Mouse (Mus musculus) stomach, postnatal 0 days (tissue): ENCODE results near the gene Cntd1. TPM values are rescaled to one million over a fixed set of nuclear protein-coding genes. Genes with fewer than 3 reads are reported as not detected.
"Not testable (repeated sequence)": the region's sequence is repeated elsewhere in the genome, so short reads cannot be mapped to it uniquely, and the experiment has no call there.

Experiments used
- ATAC-seq: fragments of 200-750 bp; cut with Nextera tagmentation; 2 replicates; pipeline ENCODE4 v1.8.0; 2017; ENCODE audit not compliant: low FRiP score, low TSS enrichment
- DNase-seq: peaks from one replicate; pipeline ENCODE4 v3.0.0-alpha.2; 2016; ENCODE audit warnings: low spot score
- H3K27ac ChIP-seq: fragments of 300-500 bp; sonication (generic); replicated peaks from 2 replicates; pipeline ENCODE4 v1.5.1; 2014; ENCODE audit warnings: mild to moderate bottlenecking, control low read depth
- H3K27me3 ChIP-seq: fragments of 300-500 bp; sonication (generic); 2 replicates; pipeline ENCODE4 v1.6.1; 2014; ENCODE audit warnings: low read length; ENCODE audit not compliant: control insufficient read depth, insufficient read depth
- H3K36me3 ChIP-seq: fragments of 300-500 bp; sonication (generic); 2 replicates; pipeline ENCODE4 v1.6.1; 2014; ENCODE audit warnings: low read length, mixed read lengths; ENCODE audit not compliant: control insufficient read depth, insufficient read depth
- H3K4me1 ChIP-seq: fragments of 300-500 bp; sonication (generic); replicated peaks from 2 replicates; pipeline ENCODE4 v1.6.1; 2014; ENCODE audit warnings: antibody characterized with exemption; ENCODE audit not compliant: control insufficient read depth, insufficient read depth
- H3K4me2 ChIP-seq: fragments of 300-500 bp; sonication (generic); replicated peaks from 2 replicates; pipeline ENCODE4 v1.6.1; 2014; ENCODE audit warnings: low read depth, mild to moderate bottlenecking, control low read depth, moderate library complexity
- H3K4me3 ChIP-seq: fragments of 300-500 bp; sonication (generic); 2 replicates; pipeline ENCODE4 v1.5.1; 2014; ENCODE audit warnings: low read depth, low read length, control low read depth
- H3K9ac ChIP-seq: fragments of 300-500 bp; sonication (generic); 2 replicates; pipeline ENCODE4 v1.6.1; 2014; ENCODE audit warnings: mild to moderate bottlenecking, low read length, control low read depth, mixed read lengths
- H3K9me3 ChIP-seq: fragments of 300-500 bp; sonication (generic); 2 replicates; pipeline ENCODE4 v1.6.1; 2016; ENCODE audit warnings: low read length; ENCODE audit not compliant: control insufficient read depth
- CTCF ChIP-seq: IDR thresholded peaks from 2 replicates; pipeline ENCODE4 v1.5.1; 2016; ENCODE audit warnings: antibody characterized with exemption, low read depth, mild to moderate bottlenecking, moderate library complexity
- EP300 ChIP-seq: optimal IDR thresholded peaks from 2 replicates; pipeline ENCODE3; 2016; ENCODE audit warnings: antibody characterized with exemption
- WGBS: fragments of 180-500 bp; shearing (Covaris S2); extraction: QIAGEN DNeasy Blood & Tissue Kit; methylation state at CpG from one replicate; pipeline ENCODE4 v1.1.7; 2014; 5-methylcytosine and 5-hydroxymethylcytosine counted together
- polyA plus RNA-seq: library from polyadenylated mRNA; unstranded; fragments of >200 nt; fragmentation: Nextera tagmentation; extraction: Ambion mirVana; gene quantifications from 2 replicates; pipeline ENCODE4 v1.2.1, GENCODE M21; 2015

Cntd1 gene
- polyA plus RNA-seq, 1 experiment from 2014 or later: 0.33 TPM

DNA sequence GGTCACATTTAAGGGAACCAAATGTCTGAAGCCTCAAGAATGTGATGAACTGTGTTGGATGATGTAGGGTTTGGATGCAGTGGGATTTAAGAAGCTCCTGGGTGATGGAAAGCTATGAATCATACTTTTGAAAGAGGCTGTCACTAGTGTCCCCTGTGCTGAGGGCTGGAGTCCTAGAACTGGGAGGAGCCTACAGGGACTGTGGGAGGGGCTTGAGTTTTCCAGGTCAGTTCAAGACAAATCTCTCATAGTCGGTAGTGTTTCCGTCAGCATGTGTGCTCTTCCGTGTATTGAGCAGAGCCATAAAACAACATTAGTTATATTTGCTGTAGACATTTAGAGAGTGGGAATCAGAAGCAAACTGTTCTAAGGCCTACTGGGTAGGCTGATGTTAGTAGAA is 48.5 kb downstream of the Cntd1 start:
- ATAC-seq (no peak), DNase-seq (no peak)
- Histone ChIP-seq H3K4me1 (no peaks in the 10 kb centered on the region), H3K9ac (no peak overlapping the region), H3K27me3 (no peaks in the 10 kb centered on the region), H3K27ac (no peak overlapping the region), H3K9me3 (no peaks in the 10 kb centered on the region), H3K4me3 (no peak overlapping the region), H3K36me3 (peaks cover 8% of the 10 kb centered on the region; the same call in 1 of the 2 replicates), H3K4me2 (no peak overlapping the region)
- WGBS: 30% methylated on average over 3 of the region's 3 CpGs
- TF ChIP-seq CTCF: no peak
- TF ChIP-seq EP300: no peak

DNA sequence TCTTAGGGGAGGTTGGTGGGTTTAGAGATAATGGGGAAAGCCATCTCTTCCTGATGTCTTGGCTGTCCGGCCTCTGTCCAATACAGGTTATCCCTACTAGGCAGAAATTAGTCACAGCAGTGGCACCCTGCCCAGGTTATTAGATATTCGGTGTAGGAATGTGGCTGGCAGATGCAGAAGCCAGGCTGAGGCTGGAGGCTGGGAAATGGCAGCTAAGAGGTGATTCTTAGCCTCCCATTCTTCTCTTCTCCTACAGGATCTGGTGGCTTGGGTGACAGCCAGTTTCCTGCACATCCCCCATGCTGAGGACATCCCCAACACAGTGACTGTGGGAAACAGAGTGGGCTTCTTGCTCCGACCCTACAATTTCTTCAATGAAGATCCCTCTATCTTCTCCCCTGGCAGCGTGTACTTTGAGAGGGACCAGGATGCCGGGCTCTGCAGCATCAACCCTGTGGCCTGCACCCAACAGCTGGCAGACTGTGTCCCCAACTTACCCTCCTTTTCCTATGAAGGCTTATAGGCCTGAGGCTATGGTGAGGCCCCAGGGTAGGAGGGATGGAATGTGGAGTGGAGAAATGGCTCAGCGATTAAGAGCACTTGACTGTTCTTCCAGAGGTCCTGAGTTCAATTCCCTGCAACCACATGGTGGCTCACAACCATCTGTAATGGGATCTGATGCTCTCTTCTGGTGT is 50.3 kb downstream of the Cntd1 start:
- Histone ChIP-seq H3K9ac (no peak overlapping the region), H3K4me3 (no peak overlapping the region), H3K27ac (peak overlapping the region; percentile 35; the same call in 1 of the 2 replicates), H3K9me3 (no peaks in the 10 kb centered on the region), H3K4me1 (no peaks in the 10 kb centered on the region), H3K27me3 (no peaks in the 10 kb centered on the region), H3K4me2 (no peak overlapping the region), H3K36me3 (no peaks in the 10 kb centered on the region)
- ATAC-seq: no peak
- WGBS: 70% methylated on average over 6 of the region's 6 CpGs
- TF ChIP-seq CTCF (no peak), EP300 (no peak)
- no peak for DNase-seq

GRCm38 (mm10) chr11:101330371-101330924 is 51.6 kb downstream of the Cntd1 start, which contains the start of gene Aoc3:
TSS of gene Aoc3 (plus strand) at chr11:101330605.
- ATAC-seq (peak; percentile 58; the same call in 1 of the 2 replicates), DNase-seq (no peak)
- peak within 1 kb of the TSS; percentile 36 for H3K4me3 ChIP-seq
- H3K9me3 ChIP-seq: no peaks in the 10 kb centered on the region
- WGBS: 47% methylated on average over 7 of the region's 7 CpGs
- H3K9ac ChIP-seq: peak within 1 kb of the TSS; percentile 41
- peak within 1 kb of the TSS; percentile 88 for H3K27ac ChIP-seq
- no peak for TF ChIP-seq EP300
- TF ChIP-seq CTCF: peak; percentile 23
- H3K4me1 ChIP-seq: no peaks in the 10 kb centered on the region
- H3K36me3 ChIP-seq: no peaks in the 10 kb centered on the region
- no peaks in the 10 kb centered on the region for H3K27me3 ChIP-seq
- H3K4me2 ChIP-seq: peak within 1 kb of the TSS; percentile 53

GRCm38 (mm10) chr11:101330961-101331360 is 52.1 kb downstream of the Cntd1 start:
- not testable (repeated sequence) for DNase-seq, ATAC-seq, H3K4me1 ChIP-seq, H3K9me3 ChIP-seq, H3K27me3 ChIP-seq, H3K36me3 ChIP-seq
- peak overlapping the region; percentile 53 for H3K4me2 ChIP-seq
- H3K4me3 ChIP-seq: peak overlapping the region; percentile 36
- peak overlapping the region; percentile 41 for H3K9ac ChIP-seq
- 54% methylated on average over 6 of the region's 6 CpGs for WGBS
- H3K27ac ChIP-seq: peak overlapping the region; percentile 88

DNA sequence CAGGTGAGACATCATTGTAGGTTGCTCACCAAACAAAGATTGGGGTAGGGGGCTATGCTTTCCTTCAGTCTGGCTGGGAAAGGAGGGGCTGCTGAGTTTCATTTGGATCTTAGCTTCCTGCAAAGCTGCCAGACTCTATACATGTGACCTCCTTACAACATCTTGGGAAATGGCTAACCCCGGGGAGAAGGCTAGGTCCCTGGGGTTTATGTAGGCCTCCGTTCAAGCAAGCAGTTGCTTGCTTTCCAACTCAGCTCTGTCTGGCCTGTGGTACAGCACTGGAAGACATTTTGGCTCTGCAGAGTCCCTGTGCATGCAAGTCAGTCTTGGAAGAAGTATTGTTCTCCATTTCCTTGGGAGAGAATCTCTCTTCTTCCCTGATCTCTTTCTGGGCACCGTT is 53.7 kb downstream of the Cntd1 start:
- Histone ChIP-seq H3K9ac (peak overlapping the region; percentile 52; the same call in 1 of the 2 replicates), H3K9me3 (no peaks in the 10 kb centered on the region), H3K27ac (no peak overlapping the region), H3K4me3 (peak overlapping the region; percentile 36), H3K36me3 (no peaks in the 10 kb centered on the region), H3K4me1 (no peaks in the 10 kb centered on the region), H3K27me3 (no peaks in the 10 kb centered on the region), H3K4me2 (peak overlapping the region; percentile 53)
- 52% methylated on average over 3 of the region's 3 CpGs for WGBS
- TF ChIP-seq EP300 (no peak), CTCF (no peak)
- DNase-seq (no peak), ATAC-seq (no peak)

GRCm38 (mm10) chr11:101334023-101334422 is 55.2 kb downstream of the Cntd1 start:
- Histone ChIP-seq H3K9me3 (no peaks in the 10 kb centered on the region), H3K4me3 (peak overlapping the region; percentile 36), H3K27ac (no peak overlapping the region), H3K4me2 (peak overlapping the region; percentile 53), H3K36me3 (no peaks in the 10 kb centered on the region), H3K9ac (peak overlapping the region; percentile 27; the same call in 1 of the 2 replicates), H3K4me1 (no peaks in the 10 kb centered on the region), H3K27me3 (no peaks in the 10 kb centered on the region)
- WGBS: 44% methylated on average over 10 of the region's 10 CpGs
- DNase-seq (no peak), ATAC-seq (no peak)
- TF ChIP-seq CTCF (no peak), EP300 (no peak)
